Mouse (Mus musculus): ENCODE measurements around the gene Pdlim7.
A peak's percentile ranks its signal among the peaks of the same experiment; 100 is the strongest.

Pdlim7 gene

DNA sequence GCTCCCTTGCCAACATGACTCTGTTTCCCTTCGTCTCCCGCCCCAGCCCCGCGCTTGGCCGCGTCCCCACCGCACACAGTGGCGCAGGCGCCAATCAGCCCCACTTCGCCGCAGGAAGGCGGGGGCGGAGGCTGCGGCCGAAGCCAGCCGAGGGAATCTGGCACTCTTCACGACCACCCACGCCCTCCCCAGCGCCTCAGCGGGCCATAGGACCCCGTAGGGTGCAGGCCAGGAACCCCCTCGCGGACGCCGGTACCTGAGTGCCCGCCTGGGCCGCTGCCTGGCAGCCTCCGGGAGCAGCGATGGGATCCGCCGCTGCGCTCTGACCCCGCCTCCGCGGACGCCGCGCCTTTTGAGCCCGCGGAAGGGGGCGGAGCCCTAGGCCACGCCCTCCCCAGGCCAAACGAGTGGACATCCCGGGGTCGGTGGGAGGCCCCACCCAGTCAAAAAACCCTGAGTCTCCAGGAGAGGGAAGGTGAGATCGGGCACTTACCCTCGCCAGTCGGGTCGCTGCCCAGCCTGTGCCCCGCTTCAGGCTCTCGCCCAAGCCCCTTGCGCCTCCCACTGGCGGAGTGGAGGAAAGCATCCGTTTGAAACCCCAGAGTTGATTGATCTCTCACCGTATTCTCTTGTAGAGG is at the start of gene Pdlim7:
Gene Pdlim7 (minus strand): TSS at position 566 of the 638 bp plus-strand sequence.
- DNase-seq (ENCODE audit: extremely low read depth, low read depth): no peak

- no peak for DNase-seq (ENCODE audit: extremely low read depth, low read depth)
Measured at GRCm38 (mm10) chr13:55557499-55557898, 44.0 kb upstream of the Pdlim7 start.

GRCm38 (mm10) chr13:55555921-55556320 is 42.4 kb upstream of the Pdlim7 start:
- DNase-seq (ENCODE audit: extremely low read depth, low read depth): no peak

- no peak for DNase-seq (ENCODE audit: extremely low read depth, low read depth)
Measured at GRCm38 (mm10) chr13:55549061-55549460, 35.6 kb upstream of the Pdlim7 start.

- DNase-seq (ENCODE audit: extremely low read depth, low read depth): no peak
Measured at GRCm38 (mm10) chr13:55548426-55548825, 35.0 kb upstream of the Pdlim7 start.

DNA sequence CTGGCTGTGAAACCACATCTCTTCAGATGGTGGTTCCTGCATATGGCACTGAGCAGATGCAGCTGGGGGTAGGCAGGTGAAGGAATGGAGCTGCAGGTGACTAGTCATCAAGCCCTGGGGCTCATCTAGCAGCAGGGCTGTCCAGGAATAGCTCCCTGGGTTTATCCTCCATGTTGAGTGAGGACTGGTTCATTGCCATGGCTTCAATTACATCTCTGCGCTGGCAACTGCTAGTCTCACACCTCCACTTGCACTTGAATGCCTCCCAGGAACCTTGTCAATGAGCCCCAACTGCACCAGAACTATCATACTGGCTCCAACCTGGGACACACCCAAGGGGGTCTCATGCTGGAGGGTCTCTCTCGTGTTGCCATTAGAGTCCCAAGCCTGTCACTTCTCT is 34.4 kb upstream of the Pdlim7 start:
- DNase-seq (ENCODE audit: extremely low read depth, low read depth): no peak

DNA sequence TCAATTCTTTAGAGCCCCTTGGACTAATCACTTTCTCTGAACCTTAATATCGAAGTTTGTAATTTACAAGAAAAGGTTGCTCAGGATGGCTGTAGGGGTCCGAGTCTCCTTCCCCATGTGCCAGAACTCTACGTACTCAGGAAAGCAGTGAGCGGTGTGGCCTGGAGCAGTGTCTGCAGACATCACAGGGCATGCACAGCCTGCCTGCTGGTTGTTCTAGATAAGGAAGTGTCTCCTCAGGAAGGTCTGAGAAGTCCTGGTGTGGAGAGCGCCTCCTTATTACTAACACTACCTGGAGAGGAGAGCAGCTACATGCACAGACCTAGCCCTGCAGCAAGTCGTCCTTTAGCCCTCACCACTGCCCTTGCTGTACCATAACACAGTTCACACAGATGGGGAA is 31.3 kb upstream of the Pdlim7 start:
- DNase-seq (ENCODE audit: extremely low read depth, low read depth): peak; percentile 32

- no peak for DNase-seq (ENCODE audit: extremely low read depth, low read depth)
Measured at GRCm38 (mm10) chr13:55543447-55543846, 30.0 kb upstream of the Pdlim7 start.

DNA sequence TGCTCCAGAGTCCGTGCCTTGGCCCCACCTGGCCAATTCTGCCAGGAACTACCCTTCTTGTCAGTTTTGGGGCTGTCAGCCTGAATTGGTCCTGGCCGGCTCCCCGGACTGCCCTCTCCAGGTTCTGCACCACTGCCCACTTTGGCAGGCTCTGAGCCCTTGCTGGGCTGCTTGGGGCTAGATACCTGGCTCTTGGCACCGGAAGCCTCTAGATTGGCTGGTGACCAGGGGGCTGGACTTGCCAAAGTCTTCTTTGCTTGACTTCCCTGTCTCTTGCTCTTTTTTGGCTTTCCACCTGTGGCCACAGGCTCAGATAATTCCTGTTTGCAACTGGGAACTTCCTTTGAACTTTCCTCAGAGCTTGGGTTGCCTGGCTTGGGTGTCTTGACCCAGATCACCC is 29.4 kb upstream of the Pdlim7 start:
- no peak for DNase-seq (ENCODE audit: extremely low read depth, low read depth)

DNA sequence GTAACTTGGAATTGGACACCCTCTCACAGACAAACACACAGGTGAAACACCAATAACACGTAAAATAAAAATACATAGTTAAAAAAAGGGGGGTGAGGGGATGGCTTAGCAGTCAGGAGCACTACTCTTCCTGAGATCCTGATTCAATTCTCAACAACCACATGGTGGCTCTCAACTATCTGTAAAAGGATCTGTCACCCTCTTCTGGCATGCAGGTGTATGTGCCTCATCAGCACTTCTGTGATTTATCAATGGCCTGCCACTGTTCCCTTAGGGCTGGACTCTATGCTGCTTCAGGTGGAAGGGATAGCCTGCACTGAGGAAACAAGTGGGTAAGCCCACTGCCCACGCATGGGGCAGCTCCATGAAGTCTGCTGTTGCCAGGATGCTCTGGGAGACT is 27.5 kb upstream of the Pdlim7 start:
- no peak for DNase-seq (ENCODE audit: extremely low read depth, low read depth)

GRCm38 (mm10) chr13:55536194-55537175 is 23.0 kb upstream of the Pdlim7 start, which contains the start of gene Ddx41:
Ddx41 (minus strand) TSS chr13:55536658.
- DNase-seq (ENCODE audit: extremely low read depth, low read depth): peak; percentile 99

GRCm38 (mm10) chr13:55535796-55536193 is 22.3 kb upstream of the Pdlim7 start:
- DNase-seq (ENCODE audit: extremely low read depth, low read depth): no peak

DNA sequence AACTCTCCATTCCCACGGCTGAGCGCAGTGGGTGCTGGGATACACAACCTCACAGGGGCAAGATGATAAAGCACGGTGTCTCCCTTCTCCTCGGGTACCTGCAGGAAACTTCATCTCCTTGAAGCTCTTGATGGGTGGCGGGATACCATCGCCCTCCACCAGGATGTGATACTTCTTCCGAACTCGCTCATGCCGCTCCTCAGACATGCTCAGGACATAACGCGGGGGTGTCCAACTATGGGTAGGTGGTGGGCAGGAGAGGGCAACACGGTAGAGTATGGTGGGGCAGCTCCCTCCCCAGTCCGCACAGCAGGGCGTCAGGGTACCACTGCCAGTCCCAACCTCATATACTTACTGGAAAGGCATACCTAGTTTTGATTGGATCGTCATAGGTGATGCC is 21.7 kb upstream of the Pdlim7 start:
- no peak for DNase-seq (ENCODE audit: extremely low read depth, low read depth)

DNA sequence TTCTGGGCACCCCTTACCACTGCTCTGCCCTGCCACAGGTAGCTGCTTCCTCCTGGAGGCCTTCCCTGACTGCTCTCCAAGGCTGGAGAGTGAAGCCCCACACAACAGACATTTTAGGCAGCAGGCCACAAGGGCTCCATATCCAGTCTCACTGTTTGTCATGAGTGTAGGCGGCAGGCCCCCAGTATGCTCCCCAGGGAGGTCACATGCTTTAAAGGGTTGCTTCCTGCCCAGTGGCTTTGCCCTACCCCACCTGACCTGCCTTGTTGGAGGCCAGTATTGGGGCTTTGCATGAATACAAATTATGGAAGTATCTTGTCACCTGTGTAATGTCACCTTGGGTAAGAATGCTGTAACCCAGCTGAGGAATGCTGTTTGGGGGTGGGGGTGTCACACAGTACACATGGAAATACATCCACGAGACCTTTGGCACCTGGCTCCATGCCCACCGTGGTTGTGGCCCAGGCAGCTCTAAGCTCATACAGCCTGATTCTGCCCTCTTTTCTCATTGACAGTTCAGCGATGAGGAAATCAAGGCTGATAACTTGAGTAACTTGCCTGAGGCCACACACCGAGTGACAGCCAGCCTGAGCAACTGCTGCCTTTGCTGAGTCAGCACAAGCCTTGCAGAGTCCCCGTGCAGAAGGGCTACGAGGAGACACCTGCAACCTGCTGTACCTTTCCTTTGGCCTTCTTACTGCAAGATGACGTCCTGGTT is 15.9 kb upstream of the Pdlim7 start, which contains the start of gene Dok3:
Gene Dok3 (minus strand): TSS at position 99 of the 718 bp plus-strand sequence.
- DNase-seq (ENCODE audit: extremely low read depth, low read depth): no peak

GRCm38 (mm10) chr13:55527834-55528772 is 14.6 kb upstream of the Pdlim7 start:
- DNase-seq (ENCODE audit: extremely low read depth, low read depth): peak; percentile 81

- no peak for DNase-seq (ENCODE audit: extremely low read depth, low read depth)
Measured at GRCm38 (mm10) chr13:55527212-55527611, 13.7 kb upstream of the Pdlim7 start.

- DNase-seq (ENCODE audit: extremely low read depth, low read depth): no peak
Measured at GRCm38 (mm10) chr13:55525733-55526553, 12.5 kb upstream of the Pdlim7 start.

DNA sequence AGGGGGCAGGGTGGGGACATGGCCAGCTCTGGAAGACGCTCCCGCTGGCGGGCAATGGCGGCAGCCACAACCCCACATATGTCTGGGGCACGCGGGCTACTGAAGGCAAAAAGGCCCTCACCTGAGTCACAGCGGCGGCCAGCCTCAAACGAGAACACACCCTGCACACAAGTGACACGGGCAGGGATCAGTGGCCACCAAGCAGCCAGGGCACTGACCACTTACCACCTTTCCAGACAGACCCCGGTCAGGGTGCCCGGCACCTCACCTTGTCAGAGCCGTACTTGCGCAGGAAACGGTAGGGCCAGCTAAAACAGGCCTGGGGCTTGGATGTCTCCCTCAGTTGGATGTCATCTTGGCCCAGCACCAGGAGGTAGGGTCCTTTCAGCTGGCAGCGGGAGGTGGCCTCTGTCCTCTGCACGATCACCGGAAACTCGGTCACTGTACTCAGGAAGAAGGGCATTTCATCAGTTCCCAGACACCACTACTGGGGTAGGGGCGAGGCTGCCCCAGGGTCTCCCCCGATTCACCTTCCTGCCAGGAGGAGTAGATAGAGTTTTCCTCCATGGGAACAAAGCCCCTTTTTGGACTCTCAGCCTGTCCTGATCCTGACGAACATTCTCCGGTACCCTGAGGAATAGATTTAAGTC is 10.6 kb upstream of the Pdlim7 start:
- no peak for DNase-seq (ENCODE audit: extremely low read depth, low read depth)

- DNase-seq (ENCODE audit: extremely low read depth, low read depth): no peak
Measured at GRCm38 (mm10) chr13:55523278-55523677, 9.8 kb upstream of the Pdlim7 start.

All from MEL-GATA-1-ER (cell line).